Mouse (Mus musculus) adrenal gland, postnatal 14 days (tissue): ENCODE data around the gene Slc25a20. TPM values are rescaled to one million over a fixed set of nuclear protein-coding genes. Genes with fewer than 3 reads are reported as not detected.
A peak's percentile ranks its signal among the peaks of the same experiment; 100 is the strongest.
"Not testable (repeated sequence)": the region's sequence is repeated elsewhere in the genome, so short reads cannot be mapped to it uniquely, and the experiment has no call there.

Experiments
- DNase-seq: peaks from one replicate; pipeline ENCODE4 v3.0.0; 2021; ENCODE audit warnings: mixed read lengths
- long read RNA-seq, 2 experiments: library from polyadenylated mRNA; stranded (forward); transcript quantifications; one replicate each; pipeline ENCODE4 v2.0.0; 2021
- total RNA-seq: library from RNA; stranded (reverse); gene quantifications from 2 replicates; pipeline ENCODE4 v1.2.3, GENCODE M21; 2021

The Slc25a20 gene
- total RNA-seq = 334 and 350 TPM in 2 replicates
- long read RNA-seq, experiment 1, transcript Slc25a20-201 (9 exons, 1,783 nt) = major isoform, 81 of 83 reads
- long read RNA-seq, experiment 1, partial matches to known transcripts = 2 of 83 reads
- long read RNA-seq, experiment 1, other reads (novel, unspliced or antisense) = 0 of 83 reads
- long read RNA-seq, experiment 2, transcript Slc25a20-201 (9 exons, 1,783 nt) = major isoform, 72 of 87 reads
- long read RNA-seq, experiment 2, partial matches to known transcripts = 5 of 87 reads
- long read RNA-seq, experiment 2, other reads (novel, unspliced or antisense) = 10 of 87 reads

DNA sequence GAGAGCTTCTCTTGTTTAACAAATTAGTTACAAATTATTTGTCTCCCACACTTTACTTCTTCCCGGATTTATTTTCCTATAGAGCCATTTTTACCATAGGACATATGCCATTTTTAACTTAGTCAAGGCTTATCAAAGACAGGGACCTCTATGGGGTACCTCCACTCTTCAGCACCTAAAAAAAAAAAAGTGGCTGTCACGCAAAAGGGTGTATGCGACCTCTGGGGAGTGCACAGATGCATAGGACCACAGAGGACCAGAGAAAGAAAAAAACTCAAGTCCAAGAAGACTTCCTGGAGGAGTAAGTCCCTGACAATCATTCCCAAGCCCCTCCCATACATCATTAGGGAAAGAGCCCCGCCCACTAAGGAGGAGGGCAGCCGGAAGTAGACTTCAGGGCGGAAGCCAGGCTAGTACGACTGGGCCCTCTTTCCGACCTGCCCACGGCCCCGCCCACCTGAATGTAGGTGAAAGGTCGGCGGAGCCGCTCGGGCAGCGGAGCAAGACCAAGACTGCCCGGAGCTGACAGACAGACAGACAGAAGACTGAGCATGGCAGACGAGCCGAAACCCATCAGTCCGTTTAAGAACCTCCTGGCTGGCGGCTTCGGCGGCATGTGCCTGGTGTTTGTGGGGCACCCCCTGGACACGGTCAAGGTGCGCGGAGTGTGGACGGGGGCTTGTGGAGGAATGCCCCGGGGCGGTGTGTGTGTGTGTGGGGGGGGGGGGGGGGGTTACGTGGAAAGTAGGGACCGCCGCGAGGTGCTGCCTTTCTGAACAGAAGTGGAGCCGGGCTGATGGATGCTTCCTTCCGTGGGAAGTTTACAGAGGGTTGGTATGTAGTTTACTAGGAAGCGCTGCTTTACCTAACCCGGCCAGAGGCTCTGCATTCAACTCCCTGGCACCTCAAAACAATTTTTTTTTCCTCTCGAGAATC, at the start of gene Slc25a20:
Slc25a20 (plus strand) TSS at position 412 of the 936 bp plus-strand sequence.
- peak; percentile 94 for DNase-seq

DNA sequence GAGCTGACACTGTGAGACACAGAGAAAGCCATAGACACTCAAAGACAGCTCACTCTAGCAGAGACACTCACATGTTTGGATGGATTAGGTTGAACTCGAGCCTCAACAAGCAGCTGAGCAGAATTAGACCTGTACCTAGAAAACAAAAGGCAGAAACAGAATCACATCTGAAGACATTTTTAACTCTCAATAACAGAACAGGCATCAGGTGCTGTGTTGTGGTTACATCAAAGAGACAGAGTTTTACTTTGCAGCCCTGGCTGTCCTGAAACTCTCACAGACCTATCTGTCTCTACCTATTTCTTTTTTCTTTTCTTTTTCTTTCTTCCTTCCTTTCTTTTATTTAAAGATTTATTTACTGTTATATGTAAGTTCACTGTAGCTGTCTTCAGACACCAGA, 44.6 kb upstream of the Slc25a20 start:
- DNase-seq = no peak

DNA sequence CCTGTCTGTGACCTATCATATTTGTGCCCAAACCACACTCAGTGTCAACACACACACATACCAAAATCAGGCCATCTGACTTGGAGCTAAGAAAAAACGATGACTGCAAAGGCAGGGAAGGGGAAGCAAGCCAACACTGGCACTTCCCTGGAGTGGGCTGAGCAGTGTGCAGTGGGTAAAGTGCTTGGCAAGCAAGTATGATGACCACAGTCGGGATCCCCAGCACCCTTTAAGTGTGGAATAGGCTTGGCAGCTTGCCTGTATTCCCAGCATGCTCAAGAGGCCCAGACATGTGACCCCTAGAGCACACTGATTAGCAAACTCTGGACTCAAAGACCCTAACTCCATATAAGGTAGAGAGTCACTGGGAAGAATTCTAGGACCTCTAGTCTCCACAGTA, 35.4 kb upstream of the Slc25a20 start:
- peak; percentile 10 for DNase-seq

DNA sequence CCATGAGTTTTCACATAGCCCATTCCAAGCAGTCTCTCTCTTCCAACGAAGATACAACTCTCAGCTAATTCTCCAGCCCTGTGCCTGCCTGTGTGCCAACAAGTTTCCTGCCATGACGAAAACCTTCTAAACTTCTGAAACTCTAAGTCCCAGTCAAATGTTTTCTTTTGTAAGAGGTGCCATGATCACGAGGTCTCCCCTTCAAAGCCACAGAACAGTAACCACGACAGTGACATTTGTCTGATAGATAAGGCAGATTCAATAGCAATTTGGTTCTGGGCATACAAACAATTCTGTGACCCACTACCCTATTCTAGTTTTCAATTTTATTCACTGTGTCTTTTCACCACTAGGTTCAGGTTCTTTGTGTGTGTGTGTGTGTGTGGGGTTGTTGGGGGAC, 33.7 kb upstream of the Slc25a20 start:
- DNase-seq = no peak

DNA sequence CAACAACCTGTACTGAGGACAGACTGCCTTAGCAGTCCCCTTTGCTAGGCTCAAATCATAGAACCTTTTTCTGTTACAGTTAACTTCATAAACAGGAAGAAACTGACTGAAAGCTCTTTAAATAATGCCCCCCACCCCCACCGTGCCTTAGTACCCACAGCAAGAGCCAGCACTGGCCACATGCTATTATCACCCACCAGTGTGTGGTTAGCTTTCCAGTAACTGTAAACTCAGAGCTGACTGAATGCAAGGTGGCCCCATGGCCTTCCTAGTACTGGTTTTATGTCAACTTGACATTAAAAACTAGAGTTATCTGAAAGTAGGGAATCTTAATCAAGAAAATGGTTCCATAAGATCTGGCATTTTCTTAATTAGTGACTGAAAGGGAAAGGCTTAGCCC, 31.2 kb upstream of the Slc25a20 start:
- DNase-seq = no peak

DNA sequence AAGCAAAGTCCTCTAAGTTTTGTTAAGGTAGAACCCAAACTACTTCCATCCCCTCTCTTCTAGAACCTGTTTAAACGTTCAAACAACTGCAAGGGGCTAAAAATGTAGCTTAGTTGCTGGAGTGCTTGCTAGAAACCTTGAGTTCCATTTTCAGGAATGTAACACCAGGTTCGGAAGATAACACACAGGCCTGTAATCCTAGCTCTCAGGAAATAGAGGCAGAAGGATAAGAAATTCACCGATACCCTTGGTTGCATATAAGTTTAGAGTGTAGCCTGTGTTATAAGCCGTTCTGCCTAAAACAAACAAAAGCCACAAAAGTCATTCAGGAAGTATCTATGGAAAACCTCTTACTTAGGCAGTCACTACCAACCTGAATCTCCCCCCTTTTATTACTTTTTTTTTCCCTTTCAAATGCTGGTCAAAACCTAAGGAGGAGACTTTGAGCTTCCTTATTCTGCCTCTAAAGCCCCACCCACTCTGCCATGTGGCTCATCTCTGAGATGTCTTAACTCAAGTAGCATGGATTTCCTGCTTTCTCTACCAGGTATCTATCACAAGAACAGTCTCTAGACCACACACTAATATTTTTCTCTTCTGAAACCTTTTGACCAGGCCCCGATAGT, 30.1 kb upstream of the Slc25a20 start:
- DNase-seq = no peak

DNA sequence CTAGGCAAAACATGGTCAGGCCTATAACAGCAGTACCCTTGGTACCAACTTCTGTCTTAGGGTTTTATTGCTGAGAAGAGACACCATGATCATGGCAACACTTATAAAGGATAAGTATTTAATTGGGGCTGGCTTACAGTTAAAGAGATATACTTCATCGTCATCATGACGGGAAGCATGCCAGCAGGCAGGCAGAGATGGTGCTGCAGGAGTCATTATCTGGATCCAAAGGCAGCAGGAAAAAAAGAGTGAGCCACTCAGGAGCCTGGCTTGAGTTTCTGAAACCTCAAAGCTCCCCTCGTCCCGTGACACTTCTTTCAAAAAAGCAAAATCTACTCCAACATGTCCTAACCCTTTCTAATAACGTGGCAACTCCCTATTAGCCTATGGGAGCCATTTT, 29.5 kb upstream of the Slc25a20 start:
- no peak for DNase-seq

DNA sequence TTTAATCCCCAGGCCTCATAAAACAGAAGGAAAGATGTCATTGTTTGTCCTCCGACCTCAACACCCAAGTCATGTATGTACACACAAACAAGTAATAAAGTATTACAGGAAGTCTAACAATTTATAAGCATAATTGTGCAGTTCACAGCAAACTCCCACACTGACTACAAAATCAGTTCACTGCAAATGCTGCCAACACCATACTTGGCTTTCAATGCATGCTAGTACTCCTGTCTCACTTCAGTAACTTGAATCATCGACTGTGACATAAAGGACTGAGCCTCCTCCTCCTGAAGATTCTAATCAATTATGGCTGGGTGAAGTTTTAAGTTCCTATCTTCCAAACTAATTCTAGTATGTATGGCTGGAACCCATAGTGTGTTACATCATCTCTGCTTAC, 28.0 kb upstream of the Slc25a20 start:
- no peak for DNase-seq

DNA sequence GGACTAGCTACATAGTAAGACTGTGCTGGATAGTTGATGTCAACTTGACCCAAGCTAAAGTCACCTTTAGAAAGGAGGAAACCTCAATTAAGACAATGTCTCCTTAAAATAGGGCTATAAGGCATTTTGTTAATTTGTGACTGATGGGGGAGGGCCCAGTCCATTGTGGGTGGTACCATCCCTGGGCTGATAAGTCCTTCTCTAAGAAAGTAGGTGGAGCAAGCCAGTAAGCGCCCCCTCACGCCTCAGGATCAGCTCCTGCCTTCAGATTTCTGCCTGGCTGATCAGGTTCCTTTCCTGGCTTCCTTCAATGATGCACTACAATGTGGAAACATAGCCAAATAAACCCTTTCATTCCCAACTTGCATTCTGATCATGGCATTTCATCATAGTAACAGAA, 26.5 kb upstream of the Slc25a20 start:
- DNase-seq = no peak

DNA sequence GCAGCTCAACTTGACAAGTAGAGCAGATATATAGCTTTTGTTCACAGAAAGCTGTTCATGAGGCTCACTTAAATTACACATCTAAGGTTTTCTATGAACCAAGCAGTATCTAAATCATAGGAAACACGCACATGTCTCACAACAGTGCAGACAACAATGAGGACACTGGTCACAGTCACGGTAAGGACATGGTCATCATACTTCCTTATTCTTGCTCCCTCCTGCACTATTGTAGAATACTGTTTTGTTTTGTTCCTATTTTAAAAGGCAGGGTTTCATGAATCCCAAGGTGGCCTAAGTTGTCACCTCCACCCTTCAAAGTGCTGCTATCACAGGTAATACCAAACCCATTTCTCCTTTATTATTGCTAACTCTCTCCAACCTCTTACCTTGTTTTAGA, 22.1 kb upstream of the Slc25a20 start:
- no peak for DNase-seq

DNA sequence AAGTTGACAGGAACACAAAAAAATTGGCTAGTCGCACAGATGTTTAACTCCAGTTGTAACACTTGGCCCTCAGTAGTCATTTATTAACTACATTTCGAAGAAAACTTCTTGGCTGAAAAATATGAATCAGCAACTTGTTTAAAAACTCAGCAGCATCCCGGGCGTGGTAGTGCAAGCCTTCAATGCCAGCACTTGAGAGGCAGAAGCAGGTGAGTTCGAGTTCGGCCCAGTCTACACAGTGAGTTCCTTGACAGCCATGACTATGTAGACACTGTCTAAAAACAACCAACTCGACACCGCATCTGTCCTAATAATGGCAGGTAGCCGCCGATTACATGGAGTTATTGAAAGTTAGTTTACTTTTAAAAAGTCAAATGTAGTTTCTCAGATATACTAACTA, 13.7 kb upstream of the Slc25a20 start:
- peak; percentile 37 for DNase-seq

DNA sequence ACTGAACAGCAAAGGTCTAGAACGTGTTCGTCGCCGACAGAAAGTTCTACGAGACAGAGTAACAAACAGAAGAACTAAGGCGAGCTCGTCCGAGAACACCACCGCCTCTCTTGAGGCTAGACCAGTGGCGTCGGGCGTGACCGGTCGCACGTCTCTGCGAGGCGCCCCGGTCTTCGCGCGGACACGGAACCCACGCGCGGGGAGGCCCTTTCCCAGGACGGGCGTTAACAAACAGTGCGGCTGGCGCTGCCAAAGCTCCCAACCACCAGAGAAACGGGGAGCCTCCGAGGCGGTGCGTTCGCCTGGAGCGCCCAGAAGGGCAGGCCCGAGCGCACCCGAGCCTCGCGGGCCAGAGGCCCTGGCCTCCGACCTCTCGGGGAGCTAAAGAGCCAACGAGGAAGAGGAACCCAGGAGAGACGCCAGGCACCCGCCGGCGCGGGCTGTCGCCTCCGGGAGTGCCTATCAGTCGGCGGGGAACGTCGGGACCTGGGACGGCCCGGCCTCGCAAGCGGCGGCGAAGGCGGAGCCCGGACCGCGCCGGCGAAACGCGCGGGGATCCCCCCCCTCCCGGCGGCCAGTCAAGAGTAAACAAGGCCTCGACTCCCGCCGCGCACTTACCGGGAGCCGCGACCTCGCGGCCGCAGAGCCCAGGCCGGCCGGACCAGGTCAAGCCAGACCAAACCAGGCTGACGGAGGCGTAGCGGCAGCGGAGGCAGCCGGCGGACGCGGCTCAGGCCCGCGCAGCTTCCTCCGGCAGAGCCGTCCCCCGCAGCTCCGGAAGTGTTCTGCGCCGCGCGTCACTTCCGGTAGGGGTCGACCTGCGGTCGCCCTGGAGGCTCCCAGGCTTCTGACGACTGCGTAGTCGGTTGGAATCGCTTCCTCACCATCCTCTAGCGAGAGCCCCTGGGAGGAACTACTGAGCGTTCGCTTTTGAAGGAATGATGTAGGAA, 13.0 kb upstream of the Slc25a20 start, which contains the start of gene Arih2:
Arih2 (minus strand) TSS at position 776 of the 950 bp plus-strand sequence.
- peak; percentile 95 for DNase-seq

DNA sequence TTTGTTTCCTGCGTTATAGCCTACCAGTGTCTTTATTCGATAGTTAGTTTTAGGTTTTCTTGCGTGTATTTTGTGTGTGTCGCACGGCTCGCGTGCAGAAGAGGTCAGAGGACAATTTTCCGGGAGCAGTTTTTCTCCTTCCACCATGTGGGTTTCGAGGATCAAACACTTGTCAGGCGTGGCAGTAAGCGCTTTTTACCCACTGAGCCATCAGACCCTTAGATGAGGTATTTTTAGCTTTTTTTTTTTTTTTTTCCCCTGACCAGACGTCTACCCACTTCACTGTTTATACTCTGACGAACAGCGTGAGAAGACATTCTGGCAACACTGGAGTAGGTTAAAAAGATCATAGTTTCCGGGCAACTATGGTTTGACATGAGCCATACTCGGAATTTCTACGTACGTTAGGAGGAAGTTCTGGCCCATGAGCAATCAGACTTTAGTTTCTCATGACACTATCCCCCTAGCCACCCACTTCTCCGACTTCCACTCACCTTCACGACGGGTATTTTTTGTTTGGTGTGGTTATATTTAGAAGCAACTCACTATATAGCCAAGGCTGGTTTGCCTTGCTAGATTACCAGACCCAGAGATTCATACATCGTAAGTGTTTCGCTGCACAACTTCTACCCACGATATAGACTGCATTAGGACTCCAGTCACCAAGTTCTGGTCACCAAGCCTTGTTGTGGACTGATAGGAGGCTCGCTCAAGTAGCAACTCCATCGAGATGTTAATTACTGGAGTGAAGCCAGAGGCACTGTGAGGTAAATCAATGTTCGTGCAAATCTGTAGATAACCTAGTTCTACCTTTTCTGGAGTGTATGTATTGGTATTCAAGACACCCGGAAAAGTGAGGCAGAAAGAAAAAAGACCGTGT, 12.1 kb upstream of the Slc25a20 start:
- no peak for DNase-seq

DNA sequence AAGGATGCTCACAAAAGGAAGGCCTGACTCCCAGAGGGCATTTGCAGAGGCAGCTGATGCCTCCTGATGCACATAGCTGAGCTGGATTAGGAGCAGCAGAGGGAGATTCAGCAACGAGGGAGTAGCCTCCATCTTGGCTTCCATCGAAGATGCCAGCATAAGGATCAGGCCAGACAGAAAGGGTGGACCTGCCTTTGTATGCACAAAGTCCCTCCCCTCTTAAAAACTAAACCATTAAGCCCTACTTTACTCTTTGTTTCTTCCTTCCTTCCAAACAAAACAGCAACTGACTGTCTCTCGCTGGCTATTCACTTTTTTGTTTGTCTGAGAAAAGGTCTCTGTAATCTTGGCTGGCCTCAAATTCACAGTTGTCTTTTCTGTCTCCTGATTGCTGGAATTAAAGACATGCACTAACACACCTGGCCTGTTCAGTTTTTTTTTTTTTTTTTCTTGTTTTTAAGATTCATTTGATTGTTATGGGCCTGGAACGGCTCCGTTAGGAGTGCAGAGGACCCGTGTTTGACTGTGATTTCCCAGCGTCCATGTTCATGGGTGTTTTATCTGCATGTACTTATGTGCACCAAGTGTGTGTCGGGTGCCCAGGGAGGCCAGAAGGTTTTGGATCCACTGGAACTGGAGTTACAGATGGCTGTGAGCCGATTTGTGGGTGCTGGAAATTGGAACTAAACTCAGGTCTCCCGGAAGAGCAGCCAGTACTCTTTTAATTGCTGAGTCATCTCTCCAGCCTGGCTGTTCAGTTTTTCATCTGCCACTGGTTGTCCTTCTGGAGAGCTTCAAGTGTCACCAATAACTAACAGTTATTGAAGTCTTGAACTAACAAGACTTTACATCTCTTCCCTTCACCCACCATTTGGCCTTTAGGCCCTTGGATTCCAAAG, 7.1 kb upstream of the Slc25a20 start:
- DNase-seq = no peak

DNA sequence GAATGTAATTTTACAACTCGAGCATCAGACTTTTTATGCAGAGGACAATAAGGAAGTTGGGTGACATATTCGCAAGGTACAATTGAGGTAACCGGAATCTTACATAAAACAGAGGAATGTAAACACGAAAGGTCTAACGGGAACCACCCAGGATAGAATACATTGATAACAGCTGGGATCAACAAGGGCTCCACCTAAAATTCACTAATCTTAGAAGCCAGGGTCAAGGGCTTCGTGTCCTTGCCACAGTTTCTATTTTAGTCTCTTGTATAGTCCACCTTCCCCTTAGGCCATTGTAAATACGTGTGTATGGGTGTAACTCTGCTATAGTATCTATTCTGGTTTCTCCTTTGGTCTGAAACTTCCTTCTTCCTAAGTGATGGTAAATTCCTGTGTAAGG, 6.0 kb upstream of the Slc25a20 start:
- DNase-seq = not testable (repeated sequence)

DNA sequence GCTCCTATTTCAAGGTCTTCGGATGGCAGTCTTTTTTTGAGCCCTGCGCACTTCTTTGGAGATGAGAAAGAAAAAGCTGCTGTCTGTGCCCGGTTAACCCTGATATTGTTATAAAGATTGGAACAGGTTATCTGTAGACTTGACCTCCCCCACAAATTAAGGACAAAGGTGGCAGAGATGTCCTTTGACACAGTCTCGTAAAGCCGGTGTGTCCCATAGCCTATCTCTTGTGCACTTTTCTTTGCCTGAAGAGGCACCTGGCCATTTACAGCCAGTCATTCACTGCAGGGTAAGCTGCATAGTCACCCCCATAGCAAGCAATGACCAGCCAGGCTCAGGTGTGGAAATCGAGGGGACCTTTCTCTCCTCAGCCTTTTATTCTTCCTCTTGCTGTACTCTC, 772 bp downstream of the Slc25a20 start:
- no peak for DNase-seq

DNA sequence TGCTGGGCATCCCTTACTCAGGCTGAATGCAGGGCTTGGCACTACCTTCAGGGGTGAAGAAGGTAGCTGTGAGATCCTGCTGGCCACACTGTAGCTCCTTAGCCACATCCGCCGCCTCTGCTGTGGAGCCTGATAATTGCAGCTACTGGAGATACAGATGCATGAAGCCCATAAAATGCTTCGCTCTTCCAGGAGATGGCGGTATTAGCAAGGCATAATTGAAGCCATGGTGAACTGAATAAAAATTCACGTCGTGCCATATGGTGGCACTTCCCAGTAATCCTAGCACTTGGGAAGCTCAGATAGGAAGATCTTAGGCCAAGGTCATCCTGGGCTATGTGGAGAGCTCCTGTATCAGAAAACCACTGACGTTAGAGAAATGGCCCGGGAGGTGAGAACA, 8.0 kb downstream of the Slc25a20 start:
- peak; percentile 22 for DNase-seq

DNA sequence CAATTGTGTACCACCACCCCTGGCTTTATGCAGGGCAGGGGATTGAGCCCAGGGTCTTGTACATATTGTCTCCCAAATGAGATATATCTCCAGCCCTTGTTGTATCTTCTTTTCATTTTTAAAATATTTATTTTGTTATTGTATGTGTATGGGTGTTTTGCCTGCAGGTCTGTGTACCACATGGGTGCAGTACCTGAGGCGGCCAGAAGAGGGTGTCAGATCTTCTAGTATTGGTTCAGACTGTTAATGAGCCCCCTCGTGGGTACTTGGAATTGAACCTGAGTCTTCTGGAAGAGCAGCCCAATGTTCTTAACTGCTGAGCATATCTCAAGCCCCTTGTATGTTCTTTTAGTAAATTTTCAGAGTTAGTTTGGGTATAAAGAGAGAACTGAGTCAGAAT, 11.3 kb downstream of the Slc25a20 start:
- DNase-seq = peak; percentile 52

DNA sequence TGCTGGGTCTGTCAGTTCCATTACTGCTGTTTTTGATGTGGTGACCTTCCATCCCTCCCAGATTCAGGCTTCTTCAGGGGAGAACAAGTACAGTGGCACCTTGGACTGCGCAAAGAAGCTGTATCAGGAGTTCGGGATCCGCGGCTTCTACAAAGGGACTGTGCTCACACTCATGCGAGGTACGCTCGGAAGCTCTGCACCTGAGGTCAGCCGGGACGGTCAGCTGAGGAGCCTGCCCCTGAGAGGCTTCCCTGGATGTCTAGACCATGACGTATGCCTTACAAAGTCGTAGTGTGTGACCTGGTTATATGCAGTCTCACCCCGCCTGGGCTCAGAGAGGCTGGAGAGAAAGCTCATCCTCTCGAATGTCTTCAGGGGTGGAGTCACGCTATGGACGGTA, 18.1 kb downstream of the Slc25a20 start:
- no peak for DNase-seq

DNA sequence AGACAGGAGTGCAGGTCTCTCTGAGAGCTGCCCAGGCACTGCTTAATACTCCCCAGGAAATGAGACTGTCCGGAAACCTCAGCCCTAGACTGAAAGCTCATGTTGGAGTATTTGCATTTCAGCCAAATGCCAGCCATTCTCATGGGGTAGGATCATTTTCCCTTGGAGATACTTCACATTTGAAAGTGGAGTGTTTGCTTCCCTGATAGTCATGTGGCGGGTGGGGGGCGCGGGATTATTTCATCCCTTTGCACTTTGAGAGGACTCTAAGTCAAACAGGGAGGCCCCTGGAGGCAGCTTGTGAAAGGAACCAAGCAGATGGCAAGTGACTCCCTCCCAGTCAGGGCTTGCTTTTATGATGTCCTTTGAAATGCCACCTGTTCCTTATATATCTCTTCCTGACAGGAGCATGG, 24.6 kb downstream of the Slc25a20 start:
- no peak for DNase-seq
